Mouse (Mus musculus): ENCODE measurements at regions not wholly inside any gene's neighbourhood (a gene's known extent, or its start where the extent isn't known, plus 50 kb on each side); places are given as distances from the start of the nearest gene placed in this dataset.

GRCm38 (mm10) chrX:16421159-16421558 is 101.5 kb upstream of the Cypt1 start:
- Histone ChIP-seq H3K4me3 (no peak overlapping the region), H3K27ac (no peak overlapping the region)
- intact Hi-C loops (cut with DNase I): no loop called here
- no peak for DNase-seq
- TF ChIP-seq CTCF (IDR thresholded peaks at IDR 0.05): no peak

- Histone ChIP-seq H3K27ac (no peak overlapping the region), H3K4me3 (no peak overlapping the region)
- no peak for TF ChIP-seq CTCF (IDR thresholded peaks at IDR 0.05)
- no peak for DNase-seq
- intact Hi-C loops (cut with DNase I): no loop called here
These were observed 101.0 kb upstream of the Cypt1 start for GRCm38 (mm10) chrX:16421663-16422062.

DNA sequence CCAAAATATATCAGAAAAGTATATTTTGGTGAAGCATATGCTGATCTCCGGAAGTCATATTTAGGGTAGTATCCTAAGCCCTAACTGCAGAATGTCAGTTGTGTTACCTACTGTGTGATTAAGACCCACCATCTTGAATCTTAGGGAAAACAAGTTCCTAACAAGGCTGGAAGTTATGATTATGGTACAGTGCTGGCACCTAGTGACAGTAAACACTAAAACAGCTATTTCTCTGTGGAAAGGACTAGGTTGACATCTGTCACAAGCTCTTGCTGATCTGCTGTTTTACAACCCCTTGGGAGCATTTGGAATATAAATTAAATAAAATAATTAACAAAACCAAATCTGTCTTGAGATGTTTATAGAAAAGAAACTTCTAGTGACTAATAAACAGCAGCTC is 84.6 kb upstream of the Cypt1 start:
- no peak overlapping the region for H3K4me3 ChIP-seq
- DNase-seq: no peak
- no peak overlapping the region for H3K27ac ChIP-seq
- intact Hi-C loops (cut with DNase I): no loop called here
- no peak for TF ChIP-seq CTCF (IDR thresholded peaks at IDR 0.05)

DNA sequence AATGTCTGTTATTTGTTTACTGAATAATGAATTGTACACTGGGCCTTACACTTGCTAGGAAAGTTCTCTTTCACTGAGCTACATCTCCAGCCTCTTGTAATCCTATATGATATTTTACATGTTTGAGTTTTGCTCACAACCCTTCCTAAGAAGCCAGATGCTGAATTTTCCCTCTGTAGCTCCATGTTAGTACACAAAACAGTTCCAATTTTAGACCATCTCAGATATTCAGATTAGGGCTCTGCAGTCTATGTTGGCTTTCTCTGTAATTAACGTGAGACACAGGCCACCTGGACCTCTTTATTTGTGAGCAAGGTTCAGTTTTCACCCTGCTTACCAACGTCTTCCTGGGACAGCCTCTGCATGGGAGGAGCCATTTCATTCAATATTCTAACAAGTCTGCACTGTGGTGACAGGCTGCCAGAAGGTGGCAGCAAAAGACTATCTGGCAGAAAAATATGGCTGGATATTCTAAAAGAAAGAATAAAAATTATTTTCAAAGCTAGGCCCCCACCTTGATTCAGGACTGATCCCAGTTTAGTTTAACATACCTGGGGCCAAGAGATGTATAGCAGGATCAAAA is 72.1 kb upstream of the Cypt1 start:
- DNase-seq: peak; percentile 20
- intact Hi-C loops (cut with DNase I): no loop called here
- H3K4me3 ChIP-seq: no peak overlapping the region
- H3K27ac ChIP-seq: no peak overlapping the region
- peak; percentile 68 for TF ChIP-seq CTCF (IDR thresholded peaks at IDR 0.05)
